Mouse (Mus musculus): ENCODE measurements around the gene Olfr65. TPM values are rescaled to one million over a fixed set of nuclear protein-coding genes. Genes with fewer than 3 reads are reported as not detected.

Olfr65 gene
- total and polyA plus RNA-seq, 2 experiments, result not detected

- H3K36me3 ChIP-seq (ENCODE audit: control insufficient read depth, insufficient read depth, low read length), result no peaks in the 10 kb centered on the region
- WGBS, result 30% methylated on average over 3 of the region's 3 CpGs
- no peak overlapping the region for H3K9ac ChIP-seq (ENCODE audit: low read depth, low read length)
- H3K27ac ChIP-seq (replicated peaks; ENCODE audit: insufficient read depth, low read depth, low read length), result no peak overlapping the region
- H3K4me3 ChIP-seq (ENCODE audit: insufficient read depth, low read depth, low read length), result no peak overlapping the region
- DNase-seq (ENCODE audit: extremely low read depth, low read depth, low spot score), result no peak
- no peaks in the 10 kb centered on the region for H3K79me2 ChIP-seq (ENCODE audit: control insufficient read depth, insufficient read depth, low read length)
- TF ChIP-seq CTCF (IDR thresholded peaks at IDR 0.05; ENCODE audit: low read depth, low read length), result no peak
- TF ChIP-seq POLR2A (IDR thresholded peaks at IDR 0.05; ENCODE audit: extremely low read depth, insufficient read depth, low read length), result no peak
- no peaks in the 10 kb centered on the region for H3K4me1 ChIP-seq (ENCODE audit: control insufficient read depth, insufficient read depth, low read length)
- H3K27me3 ChIP-seq (ENCODE audit: control insufficient read depth, insufficient read depth, low read length), result no peaks in the 10 kb centered on the region
Measured at GRCm38 (mm10) chr7:103910047-103910446, 6.8 kb downstream of the Olfr65 start.

GRCm38 (mm10) chr7:103912969-103913511 is 9.8 kb downstream of the Olfr65 start:
- no peak overlapping the region for H3K9ac ChIP-seq (ENCODE audit: low read depth, low read length)
- H3K36me3 ChIP-seq (ENCODE audit: control insufficient read depth, insufficient read depth, low read length), result no peaks in the 10 kb centered on the region
- no peak overlapping the region for H3K4me3 ChIP-seq (ENCODE audit: insufficient read depth, low read depth, low read length)
- no peak overlapping the region for H3K27ac ChIP-seq (replicated peaks; ENCODE audit: insufficient read depth, low read depth, low read length)
- no peaks in the 10 kb centered on the region for H3K4me1 ChIP-seq (ENCODE audit: control insufficient read depth, insufficient read depth, low read length)
- DNase-seq (ENCODE audit: extremely low read depth, low read depth, low spot score), result no peak
- no peaks in the 10 kb centered on the region for H3K27me3 ChIP-seq (ENCODE audit: control insufficient read depth, insufficient read depth, low read length)
- no peak for TF ChIP-seq POLR2A (IDR thresholded peaks at IDR 0.05; ENCODE audit: extremely low read depth, insufficient read depth, low read length)
- no peak for TF ChIP-seq CTCF (IDR thresholded peaks at IDR 0.05; ENCODE audit: low read depth, low read length)
- WGBS, result 47% methylated on average over 8 of the region's 8 CpGs
- H3K79me2 ChIP-seq (ENCODE audit: control insufficient read depth, insufficient read depth, low read length), result no peaks in the 10 kb centered on the region

- no peak overlapping the region for H3K4me3 ChIP-seq (ENCODE audit: insufficient read depth, low read depth, low read length)
- no peaks in the 10 kb centered on the region for H3K36me3 ChIP-seq (ENCODE audit: control insufficient read depth, insufficient read depth, low read length)
- H3K4me1 ChIP-seq (ENCODE audit: control insufficient read depth, insufficient read depth, low read length), result no peaks in the 10 kb centered on the region
- DNase-seq (ENCODE audit: extremely low read depth, low read depth, low spot score), result no peak
- TF ChIP-seq CTCF (IDR thresholded peaks at IDR 0.05; ENCODE audit: low read depth, low read length) (no peak), POLR2A (IDR thresholded peaks at IDR 0.05; ENCODE audit: extremely low read depth, insufficient read depth, low read length) (no peak)
- H3K27me3 ChIP-seq (ENCODE audit: control insufficient read depth, insufficient read depth, low read length), result no peaks in the 10 kb centered on the region
- H3K27ac ChIP-seq (replicated peaks; ENCODE audit: insufficient read depth, low read depth, low read length), result no peak overlapping the region
- no peaks in the 10 kb centered on the region for H3K79me2 ChIP-seq (ENCODE audit: control insufficient read depth, insufficient read depth, low read length)
- H3K9ac ChIP-seq (ENCODE audit: low read depth, low read length), result no peak overlapping the region
Measured at GRCm38 (mm10) chr7:103915338-103915737, 12.1 kb downstream of the Olfr65 start.

- no peak for DNase-seq (ENCODE audit: extremely low read depth, low read depth, low spot score)
- Histone ChIP-seq H3K9ac (ENCODE audit: low read depth, low read length) (no peak within 1 kb of the TSS), H3K27ac (replicated peaks; ENCODE audit: insufficient read depth, low read depth, low read length) (no peak within 1 kb of the TSS), H3K36me3 (ENCODE audit: control insufficient read depth, insufficient read depth, low read length) (no peaks in the 10 kb centered on the region), H3K4me1 (ENCODE audit: control insufficient read depth, insufficient read depth, low read length) (no peaks in the 10 kb centered on the region), H3K4me3 (ENCODE audit: insufficient read depth, low read depth, low read length) (no peak within 1 kb of the TSS), H3K27me3 (ENCODE audit: control insufficient read depth, insufficient read depth, low read length) (no peaks in the 10 kb centered on the region), H3K79me2 (ENCODE audit: control insufficient read depth, insufficient read depth, low read length) (no peaks in the 10 kb centered on the region)
- no peak for TF ChIP-seq POLR2A (IDR thresholded peaks at IDR 0.05; ENCODE audit: extremely low read depth, insufficient read depth, low read length)
- no peak for TF ChIP-seq CTCF (IDR thresholded peaks at IDR 0.05; ENCODE audit: low read depth, low read length)
Measured at GRCm38 (mm10) chr7:103928525-103928924, 25.2 kb downstream of the Olfr65 start, which contains the start of gene Olfr631. Olfr631 (plus strand) TSS chr7:103928825.

GRCm38 (mm10) chr7:103934264-103934663 is 31.0 kb downstream of the Olfr65 start, which contains the start of gene Olfr632:
Olfr632 (plus strand) TSS chr7:103934347.
- H3K4me3 ChIP-seq (ENCODE audit: insufficient read depth, low read depth, low read length), result no peak within 1 kb of the TSS
- no peaks in the 10 kb centered on the region for H3K4me1 ChIP-seq (ENCODE audit: control insufficient read depth, insufficient read depth, low read length)
- H3K79me2 ChIP-seq (ENCODE audit: control insufficient read depth, insufficient read depth, low read length), result no peaks in the 10 kb centered on the region
- no peak for DNase-seq (ENCODE audit: extremely low read depth, low read depth, low spot score)
- no peaks in the 10 kb centered on the region for H3K27me3 ChIP-seq (ENCODE audit: control insufficient read depth, insufficient read depth, low read length)
- no peak within 1 kb of the TSS for H3K27ac ChIP-seq (replicated peaks; ENCODE audit: insufficient read depth, low read depth, low read length)
- H3K36me3 ChIP-seq (ENCODE audit: control insufficient read depth, insufficient read depth, low read length), result no peaks in the 10 kb centered on the region
- TF ChIP-seq POLR2A (IDR thresholded peaks at IDR 0.05; ENCODE audit: extremely low read depth, insufficient read depth, low read length), result no peak
- no peak for TF ChIP-seq CTCF (IDR thresholded peaks at IDR 0.05; ENCODE audit: low read depth, low read length)
- 59% methylated on average over 2 of the region's 2 CpGs for WGBS
- no peak within 1 kb of the TSS for H3K9ac ChIP-seq (ENCODE audit: low read depth, low read length)

- DNase-seq (ENCODE audit: extremely low read depth, low read depth, low spot score), result peak; percentile 33
- no peaks in the 10 kb centered on the region for H3K36me3 ChIP-seq (ENCODE audit: control insufficient read depth, insufficient read depth, low read length)
- no peak overlapping the region for H3K9ac ChIP-seq (ENCODE audit: low read depth, low read length)
- whole genome bisulfite sequencing, result 25% methylated on average over 2 of the region's 2 CpGs
- no peak overlapping the region for H3K27ac ChIP-seq (replicated peaks; ENCODE audit: insufficient read depth, low read depth, low read length)
- no peaks in the 10 kb centered on the region for H3K4me1 ChIP-seq (ENCODE audit: control insufficient read depth, insufficient read depth, low read length)
- H3K4me3 ChIP-seq (ENCODE audit: insufficient read depth, low read depth, low read length), result no peak overlapping the region
- peak; percentile 64; the same call in 1 of the 2 replicates for TF ChIP-seq CTCF (IDR thresholded peaks at IDR 0.05; ENCODE audit: low read depth, low read length)
- no peak for TF ChIP-seq POLR2A (IDR thresholded peaks at IDR 0.05; ENCODE audit: extremely low read depth, insufficient read depth, low read length)
- H3K79me2 ChIP-seq (ENCODE audit: control insufficient read depth, insufficient read depth, low read length), result no peaks in the 10 kb centered on the region
- H3K27me3 ChIP-seq (ENCODE audit: control insufficient read depth, insufficient read depth, low read length), result no peaks in the 10 kb centered on the region
Measured at GRCm38 (mm10) chr7:103942730-103943129, 39.4 kb downstream of the Olfr65 start.

Data from liver, adult 2 months (tissue).